Mouse (Mus musculus) adrenal gland, postnatal 10 days (tissue): ENCODE data around the gene Hexb. TPM values are rescaled to one million over a fixed set of nuclear protein-coding genes. Genes with fewer than 3 reads are reported as not detected.

Experiments used
- DNase-seq: peaks from one replicate; pipeline ENCODE4 v3.0.0; 2021; ENCODE audit warnings: mixed read lengths
- total RNA-seq, 2 experiments: library from RNA; stranded (reverse); gene quantifications; 2 replicates each; pipeline ENCODE4 v1.2.3; 2021

The Hexb gene
- total RNA-seq, 2 experiments from 2014 or later = 26.7 to 29.8 TPM

- no peak for DNase-seq
These were observed 26.3 kb upstream of the Hexb start for GRCm38 (mm10) chr13:97224341-97224982.

- DNase-seq = no peak
These were observed 25.7 kb upstream of the Hexb start for GRCm38 (mm10) chr13:97223856-97224255.

DNA sequence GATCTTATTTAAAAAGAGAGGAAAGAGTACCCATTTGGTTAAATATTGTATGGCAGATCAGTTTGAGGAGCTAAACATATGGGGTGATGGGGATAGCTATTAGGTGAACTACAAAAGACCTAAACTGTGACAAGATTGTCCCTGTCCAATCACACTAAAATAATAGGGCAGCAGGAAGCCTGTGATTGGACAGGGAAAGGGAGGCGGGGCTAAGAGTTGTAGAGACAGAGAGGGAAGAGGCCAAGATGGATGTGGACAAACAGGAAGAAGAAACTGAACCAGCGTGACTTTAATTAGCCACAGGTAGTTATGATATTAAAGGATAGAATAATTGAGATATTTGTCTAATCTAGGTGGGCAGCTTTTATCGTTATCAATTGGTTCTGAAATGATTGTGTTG is 21.9 kb upstream of the Hexb start:
- no peak for DNase-seq

DNA sequence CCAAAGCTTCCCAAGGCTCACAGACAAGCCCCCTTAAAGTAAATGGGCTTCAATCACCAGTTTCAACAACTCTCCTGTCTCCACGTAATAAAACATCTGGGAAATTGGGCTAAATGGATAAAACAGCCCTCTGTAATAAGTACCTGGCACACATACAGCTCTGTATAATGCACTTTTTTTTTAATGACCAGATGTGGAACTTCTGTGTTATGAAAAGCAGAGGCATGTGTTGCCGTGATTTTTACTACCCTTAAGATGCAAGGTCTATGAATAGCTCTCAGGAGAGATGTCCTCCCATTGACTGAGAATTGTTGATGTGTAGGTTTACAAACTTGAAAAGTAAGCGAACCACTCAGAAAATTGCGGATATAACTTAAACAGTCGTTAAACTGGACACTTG is 18.0 kb upstream of the Hexb start:
- no peak for DNase-seq

DNA sequence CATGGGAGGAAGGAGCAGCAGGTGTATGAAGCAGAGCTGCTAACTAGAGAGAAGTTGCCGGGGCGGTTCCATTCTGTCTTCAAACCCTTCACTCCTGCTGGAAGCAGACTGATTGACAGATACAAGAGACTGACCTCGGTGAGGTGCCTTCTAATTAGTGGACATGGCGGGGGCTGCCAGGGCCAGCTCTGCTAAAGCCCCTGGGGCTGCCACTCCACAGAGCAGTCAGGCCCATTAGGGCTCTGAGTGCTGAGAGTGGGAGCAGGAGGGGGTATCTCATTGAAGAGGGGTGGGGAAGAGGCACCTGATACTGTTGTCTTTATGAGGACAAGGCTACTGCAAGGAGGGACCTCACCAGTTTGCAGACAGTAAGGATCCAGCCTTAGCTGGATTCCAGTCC is 17.4 kb upstream of the Hexb start:
- no peak for DNase-seq

DNA sequence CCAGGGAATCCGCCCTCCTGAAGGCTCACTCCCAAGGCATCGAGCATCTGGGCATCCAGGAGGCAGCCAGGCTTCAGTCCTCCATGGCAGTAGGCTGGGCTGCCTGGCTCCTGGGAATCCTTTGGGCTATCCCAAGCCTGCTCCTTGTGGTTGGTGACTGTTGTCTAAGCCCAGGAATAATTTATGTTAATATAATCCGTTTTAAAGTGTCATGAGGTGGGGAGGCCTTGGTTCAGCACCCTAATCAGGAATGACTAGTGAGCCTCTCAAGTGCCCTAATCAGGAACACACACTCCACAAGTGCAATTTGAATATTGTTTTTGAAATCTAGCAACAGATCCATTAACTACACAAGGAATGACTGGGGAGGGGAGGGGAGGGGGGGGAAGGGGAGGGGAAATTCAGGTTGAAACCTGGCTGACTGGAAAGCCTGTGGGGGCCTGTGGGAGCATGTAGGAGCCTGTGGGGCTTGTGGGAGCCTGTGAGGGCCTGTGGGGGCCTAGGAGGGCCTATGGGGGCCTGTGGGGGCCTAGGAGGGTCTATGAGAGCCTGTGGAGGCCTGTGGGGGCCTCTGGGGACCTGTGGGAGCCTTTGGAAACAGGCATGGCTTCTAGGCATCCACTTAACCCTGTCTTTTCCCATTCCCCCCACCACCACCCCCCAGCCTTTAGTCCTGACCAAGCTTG is 16.6 kb upstream of the Hexb start:
- DNase-seq = no peak

DNA sequence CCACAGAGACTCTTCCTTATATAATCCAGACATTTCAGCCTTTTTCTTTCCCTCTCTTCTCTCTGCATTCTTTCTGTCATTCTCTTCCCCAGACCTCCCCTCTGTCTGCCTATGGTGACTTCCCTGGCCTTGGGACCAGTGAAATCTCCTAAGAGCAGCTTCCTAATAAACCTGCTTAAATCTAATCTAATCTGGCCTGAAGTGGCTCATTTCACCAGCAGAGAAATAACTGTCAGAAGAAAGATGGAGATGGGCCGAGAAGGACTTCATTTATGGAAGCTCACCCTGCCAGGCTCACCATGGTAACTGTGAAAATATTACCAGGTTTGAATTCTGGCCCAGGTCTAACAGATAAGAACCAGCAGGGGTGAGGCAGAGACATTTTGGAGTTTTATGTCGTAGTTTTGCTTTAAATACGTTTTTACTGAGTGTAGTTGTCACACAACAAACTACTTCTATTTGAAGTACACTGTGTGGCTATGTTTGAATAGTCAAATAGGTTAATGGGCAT is 10.4 kb upstream of the Hexb start:
- no peak for DNase-seq

- DNase-seq = no peak
These were observed 9.9 kb upstream of the Hexb start for GRCm38 (mm10) chr13:97208112-97208478.

GRCm38 (mm10) chr13:97207472-97208111 is 9.4 kb upstream of the Hexb start:
- no peak for DNase-seq

DNA sequence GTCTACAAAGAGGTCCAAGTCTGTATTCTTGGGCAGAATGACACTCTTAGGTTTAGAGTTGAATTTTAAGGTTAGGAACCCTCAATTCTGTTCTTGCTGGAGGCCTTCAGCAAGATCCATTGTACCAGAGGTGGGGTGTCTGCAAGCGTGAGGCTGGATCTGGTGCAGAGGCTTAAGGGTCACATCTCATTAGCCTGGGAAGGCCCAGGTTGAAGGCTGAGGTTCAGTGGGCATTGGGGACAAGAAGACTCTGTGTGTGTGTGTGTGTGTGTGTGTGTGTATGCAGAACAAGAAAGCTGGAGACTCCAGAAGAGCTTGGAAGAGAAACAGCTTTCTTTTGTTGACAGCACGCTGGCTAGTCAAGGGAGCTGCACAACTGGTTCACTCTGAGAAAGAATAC is 7.9 kb upstream of the Hexb start:
- no peak for DNase-seq

DNA sequence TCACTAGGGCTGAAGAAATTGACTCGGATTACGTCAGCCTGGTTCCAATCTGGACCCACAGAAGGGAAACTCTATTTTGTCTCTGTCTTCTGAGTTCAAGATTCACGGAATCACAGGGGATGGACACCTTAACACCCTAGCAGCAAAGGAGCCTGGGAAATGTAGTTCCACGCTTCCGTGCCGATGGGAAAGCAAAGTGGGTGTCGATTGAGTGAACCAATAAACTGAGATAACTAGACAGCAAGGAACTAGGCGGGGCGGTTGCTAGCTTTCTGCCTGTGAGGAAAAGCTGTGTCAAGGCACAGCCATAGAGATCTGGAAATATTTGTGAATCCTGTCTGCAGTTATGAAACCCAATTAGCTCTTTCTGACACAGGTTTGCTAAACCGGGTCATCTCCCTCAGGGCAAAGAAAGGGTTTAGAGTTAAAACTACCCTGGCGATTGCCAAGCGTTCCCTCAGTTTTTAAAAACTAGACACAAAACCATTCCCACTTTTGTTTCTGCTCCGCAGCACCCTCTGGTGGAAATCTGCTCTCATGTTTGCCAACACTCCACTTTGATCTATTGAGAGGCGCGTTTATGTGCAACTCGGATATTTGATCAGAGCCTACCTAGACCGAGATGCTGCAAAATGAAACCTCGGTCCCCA is 7.0 kb upstream of the Hexb start:
- DNase-seq = peak; percentile 87

DNA sequence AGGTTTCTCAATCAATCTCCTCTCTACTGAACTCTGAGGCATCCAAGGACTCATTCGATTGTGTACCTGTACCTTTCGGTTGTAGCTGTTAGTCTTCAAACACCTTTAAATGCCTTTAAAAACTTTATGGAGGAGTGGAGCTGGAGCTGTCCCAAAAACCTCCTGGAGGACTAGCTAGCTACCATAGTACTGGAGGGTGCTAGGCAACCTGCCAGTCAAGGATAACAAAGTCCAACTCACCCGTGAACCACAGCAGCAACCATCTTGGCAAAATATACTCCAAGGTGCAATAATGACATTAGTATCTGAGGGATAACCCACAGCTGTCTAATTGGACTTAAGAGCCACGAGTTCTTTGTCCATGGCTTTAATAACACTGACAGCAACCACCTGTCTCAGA is 3.7 kb upstream of the Hexb start:
- no peak for DNase-seq

DNA sequence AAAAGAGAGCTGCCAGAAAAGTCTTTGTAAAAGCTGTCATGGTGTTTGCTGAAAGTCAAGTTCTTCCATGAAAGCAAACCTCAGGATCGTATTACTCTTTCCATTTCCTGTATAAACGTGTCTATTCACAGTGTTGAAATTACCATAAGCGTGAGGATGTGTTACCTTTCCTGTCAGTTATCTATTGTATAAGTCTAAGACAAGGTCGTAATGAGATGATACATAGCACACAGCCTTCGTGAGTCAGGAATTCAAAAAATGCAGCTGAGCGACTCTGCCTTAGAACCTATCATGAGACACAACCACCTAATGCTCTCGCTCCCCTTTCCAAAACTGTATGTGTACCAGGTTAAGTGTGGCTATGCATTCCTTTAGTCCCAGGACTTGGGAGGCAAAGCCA is 2.9 kb upstream of the Hexb start:
- no peak for DNase-seq

GRCm38 (mm10) chr13:97199123-97199522 is 966 bp upstream of the Hexb start:
- no peak for DNase-seq

DNA sequence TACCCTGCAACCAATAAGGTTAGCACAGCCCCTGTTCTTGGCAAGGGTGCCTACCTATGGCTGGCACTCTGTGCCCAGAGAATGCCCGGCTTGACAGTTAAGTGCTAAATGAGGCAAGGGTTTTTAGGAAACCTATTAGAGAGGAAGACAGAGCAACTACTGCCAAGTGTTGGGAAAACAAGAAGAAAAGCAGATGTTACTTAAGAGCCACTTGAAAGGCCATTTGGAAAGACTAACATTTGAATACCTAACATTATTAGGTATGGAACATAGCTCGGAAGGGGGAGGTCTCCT is 1.3 kb downstream of the Hexb start:
- no peak for DNase-seq

GRCm38 (mm10) chr13:97196186-97196924 is 1.8 kb downstream of the Hexb start:
- DNase-seq = no peak

- DNase-seq = peak; percentile 81
These were observed 4.7 kb downstream of the Hexb start for GRCm38 (mm10) chr13:97193420-97193819.

- no peak for DNase-seq
These were observed 5.5 kb downstream of the Hexb start for GRCm38 (mm10) chr13:97192649-97193048.

DNA sequence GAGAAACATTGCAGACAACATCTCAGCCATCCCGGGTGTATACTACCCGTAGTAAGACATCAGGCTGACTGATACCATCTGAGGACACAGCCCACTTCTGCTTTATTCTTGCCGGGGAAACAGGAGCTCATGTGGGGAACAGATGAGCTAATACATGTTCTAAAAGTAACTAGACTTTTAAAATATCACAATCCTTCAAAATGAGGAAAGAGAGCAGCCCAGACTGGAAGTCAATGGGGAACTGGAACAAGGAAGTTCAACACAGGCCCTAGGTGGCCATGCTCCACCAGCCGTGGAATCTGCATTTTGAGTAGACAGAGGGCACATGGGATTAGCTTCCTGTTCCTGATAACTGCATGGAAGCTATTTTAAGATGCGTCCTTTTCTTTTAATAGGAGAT is 10.5 kb downstream of the Hexb start:
- no peak for DNase-seq

DNA sequence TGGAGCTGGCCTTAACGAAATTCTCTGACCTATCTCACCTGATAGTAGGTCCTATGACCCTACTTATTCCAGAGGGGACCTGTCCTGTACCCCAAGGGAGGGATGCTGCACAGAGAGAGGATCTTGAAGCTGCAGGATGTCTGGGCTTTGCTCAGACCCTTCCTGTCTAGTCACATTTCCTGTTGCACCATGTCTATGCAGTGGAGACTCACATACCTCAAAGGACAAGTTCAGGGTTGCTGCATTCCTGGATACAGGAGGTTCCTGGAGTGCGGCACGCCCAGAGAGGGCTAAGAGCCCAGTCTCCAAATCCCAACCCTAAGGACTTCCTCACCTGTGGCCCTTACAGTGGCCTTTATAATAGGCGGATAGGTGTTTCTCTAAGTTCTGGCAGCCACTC is 11.8 kb downstream of the Hexb start:
- DNase-seq = no peak

DNA sequence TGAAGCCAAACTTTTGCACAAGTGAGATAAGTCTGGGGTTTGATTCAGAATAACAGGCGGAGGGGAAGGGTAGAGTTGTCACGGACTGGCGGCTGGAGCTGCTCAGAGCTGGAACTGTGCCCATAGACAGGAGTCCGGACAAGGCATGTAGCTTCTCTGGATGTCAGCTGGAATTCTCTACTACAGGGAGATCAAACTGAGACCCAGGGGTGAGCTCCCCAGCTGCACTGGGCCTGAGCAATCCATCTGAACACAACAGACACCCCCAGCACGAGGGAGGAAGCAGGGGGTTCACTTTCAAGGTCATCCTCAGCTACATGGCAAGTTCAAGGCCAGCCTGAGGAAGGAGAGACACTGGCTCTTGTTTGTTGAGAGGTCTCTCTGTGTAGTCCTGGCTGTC is 13.5 kb downstream of the Hexb start:
- peak; percentile 29 for DNase-seq

- no peak for DNase-seq
These were observed 14.0 kb downstream of the Hexb start for GRCm38 (mm10) chr13:97184168-97184567.

DNA sequence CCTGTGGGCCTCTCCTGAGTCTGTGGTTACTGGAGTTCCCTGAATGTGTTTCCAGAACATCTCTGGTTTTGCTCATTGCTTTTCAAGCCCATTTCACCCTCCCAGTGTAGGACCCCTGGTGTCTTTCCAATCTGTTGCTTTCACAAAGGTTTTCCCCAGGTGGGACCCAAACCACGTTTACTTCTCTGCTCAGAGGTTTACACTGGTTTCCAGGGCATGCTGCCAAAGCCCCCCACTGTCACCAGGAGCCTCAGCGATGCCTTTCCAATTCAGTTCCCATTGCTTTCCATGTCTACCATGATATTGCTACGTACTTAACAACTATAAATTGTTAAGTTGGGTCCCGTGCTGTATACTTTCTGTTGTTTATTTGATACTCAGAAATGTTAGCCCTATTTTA is 15.3 kb downstream of the Hexb start:
- DNase-seq = no peak
